Mouse (Mus musculus) testis, adult 2 months (tissue): ENCODE measurements around the gene Zfp985. TPM values are rescaled to one million over a fixed set of nuclear protein-coding genes. Genes with fewer than 3 reads are reported as not detected.
"Not testable (repeated sequence)": the region's sequence is repeated elsewhere in the genome, so short reads cannot be mapped to it uniquely, and the experiment has no call there.

Source experiments
- H3K27ac ChIP-seq: fragments of 200-500 bp; 2 replicates; pipeline ENCODE4 v1.5.1; 2012; ENCODE audit warnings: low read depth, low read length; ENCODE audit not compliant: control insufficient read depth, insufficient read depth
- H3K27me3 ChIP-seq: fragments of 200-500 bp; 2 replicates; pipeline ENCODE4 v1.6.1; 2012; ENCODE audit warnings: mild to moderate bottlenecking, low read length, moderate library complexity; ENCODE audit not compliant: control insufficient read depth, insufficient read depth
- H3K36me3 ChIP-seq: fragments of 200-500 bp; 2 replicates; pipeline ENCODE4 v1.6.1; 2012; ENCODE audit warnings: mild to moderate bottlenecking, low read length; ENCODE audit not compliant: control insufficient read depth, insufficient read depth
- H3K4me1 ChIP-seq: fragments of 200-500 bp; 2 replicates; pipeline ENCODE4 v1.6.1; 2012; ENCODE audit warnings: low read length; ENCODE audit not compliant: control insufficient read depth, insufficient read depth
- H3K4me3 ChIP-seq: fragments of 200-500 bp; 2 replicates; pipeline ENCODE4 v1.5.1; 2012; ENCODE audit warnings: low read depth, mild to moderate bottlenecking, low read length, moderate library complexity, mixed read lengths; ENCODE audit not compliant: control insufficient read depth
- CTCF ChIP-seq: fragments of 200-500 bp; IDR thresholded peaks from 2 replicates; pipeline ENCODE4 v1.5.1; 2012; ENCODE audit warnings: low read depth, mild to moderate bottlenecking, inconsistent platforms, low read length, moderate library complexity; ENCODE audit not compliant: control insufficient read depth, insufficient read depth, insufficient replicate concordance
- POLR2A ChIP-seq: fragments of 200-500 bp; IDR thresholded peaks from 2 replicates; pipeline ENCODE4 v1.6.1; 2012; ENCODE audit warnings: low read depth, mild to moderate bottlenecking, inconsistent platforms, low read length, moderate library complexity; ENCODE audit not compliant: control insufficient read depth
- polyA plus RNA-seq: library from polyadenylated mRNA; depleted of rRNA; stranded (reverse); fragments of >200 nt; gene quantifications from 2 replicates; pipeline ENCODE4 v1.2.3, GENCODE M21; 2012

Zfp985 gene
- polyA plus RNA-seq, 1 experiment, result not detected

DNA sequence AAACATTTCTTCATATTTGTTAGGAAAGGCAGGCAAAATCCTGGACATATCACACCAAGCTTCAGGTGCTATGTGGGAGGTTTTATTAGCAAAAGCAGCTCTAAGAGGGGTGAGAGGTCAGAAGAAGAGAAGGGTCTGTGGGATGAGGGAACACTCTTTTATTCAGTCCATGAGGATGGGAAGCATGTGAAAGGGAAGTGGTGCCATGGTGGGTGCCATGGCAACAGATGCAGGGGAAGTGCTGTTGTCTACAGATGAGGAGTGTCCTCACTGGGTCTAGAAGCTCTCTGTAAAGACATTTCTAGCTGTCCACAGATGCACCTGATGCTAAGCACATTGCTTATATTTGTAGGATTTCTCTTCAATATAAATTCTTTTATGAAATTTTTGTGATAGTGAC, 12.0 kb upstream of the Zfp985 start:
- TF ChIP-seq CTCF, result no peak
- TF ChIP-seq POLR2A, result no peak
- no peaks in the 10 kb centered on the region for H3K27me3 ChIP-seq
- H3K36me3 ChIP-seq, result no peaks in the 10 kb centered on the region
- H3K4me1 ChIP-seq, result no peaks in the 10 kb centered on the region
- H3K27ac ChIP-seq, result no peak overlapping the region
- no peak overlapping the region for H3K4me3 ChIP-seq

DNA sequence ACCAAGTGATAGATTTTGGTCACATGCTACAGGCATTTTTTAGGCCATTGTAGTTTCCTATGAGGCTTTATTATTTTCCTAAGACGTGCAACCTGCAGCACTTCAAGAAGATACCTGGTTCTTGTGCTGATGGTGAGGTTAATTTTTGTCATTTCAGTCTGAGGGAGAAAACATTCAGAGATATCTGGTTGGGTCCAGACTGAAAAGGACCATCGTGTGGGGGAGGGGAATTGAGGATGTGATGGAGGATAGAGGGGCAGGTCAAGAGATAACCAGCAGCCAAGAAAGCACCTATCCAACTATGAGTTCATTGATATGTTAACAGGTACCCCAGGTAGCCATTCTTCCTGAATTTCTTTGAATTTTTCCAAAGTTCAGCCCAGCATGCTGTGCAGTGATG, 1.3 kb downstream of the Zfp985 start:
- not testable (repeated sequence) for H3K27ac ChIP-seq, H3K4me1 ChIP-seq, H3K36me3 ChIP-seq, H3K4me3 ChIP-seq, H3K27me3 ChIP-seq

DNA sequence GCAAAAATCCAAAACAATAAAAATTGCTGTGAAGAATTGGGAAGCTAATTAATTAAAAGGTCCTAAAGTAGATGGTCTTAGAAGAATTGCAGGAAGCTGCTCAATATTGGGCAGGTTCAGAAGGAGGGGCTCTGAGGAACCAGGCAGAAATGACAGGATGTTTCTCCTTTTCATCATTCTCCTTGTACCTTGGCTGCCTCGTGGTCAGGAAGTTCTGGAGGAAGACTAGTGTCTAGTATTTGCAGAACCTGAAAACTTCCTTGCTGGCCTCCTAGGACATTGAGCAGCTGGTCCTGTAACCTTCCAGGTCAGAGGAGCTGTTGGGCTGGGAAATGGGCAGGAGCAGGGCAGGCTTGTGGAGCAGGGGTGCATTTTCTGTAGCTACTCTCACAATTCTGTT, 3.8 kb downstream of the Zfp985 start:
- H3K27ac ChIP-seq, H3K4me1 ChIP-seq, H3K4me3 ChIP-seq, H3K36me3 ChIP-seq, H3K27me3 ChIP-seq: not testable (repeated sequence)

DNA sequence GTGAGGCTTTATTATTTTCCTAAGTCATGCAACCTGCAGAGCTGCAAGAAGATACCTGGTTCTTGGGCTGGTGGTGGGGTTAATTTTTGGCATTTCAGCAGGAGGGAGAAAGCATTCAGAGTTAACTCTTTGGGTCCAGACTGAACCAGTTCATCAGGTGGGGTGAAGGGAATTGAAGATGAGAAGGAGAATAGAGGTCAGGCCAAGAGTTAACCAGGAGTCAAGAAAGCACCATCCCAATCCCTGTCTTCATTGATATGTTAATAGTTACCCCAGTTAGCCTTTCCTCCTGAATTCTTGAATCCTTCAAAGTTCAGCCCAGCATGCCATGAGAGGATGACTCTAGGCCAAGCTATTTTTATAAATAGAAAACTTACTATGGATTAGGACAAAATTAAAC, 4.9 kb downstream of the Zfp985 start:
- H3K27me3 ChIP-seq, H3K27ac ChIP-seq, H3K36me3 ChIP-seq, H3K4me3 ChIP-seq, H3K4me1 ChIP-seq: not testable (repeated sequence)

DNA sequence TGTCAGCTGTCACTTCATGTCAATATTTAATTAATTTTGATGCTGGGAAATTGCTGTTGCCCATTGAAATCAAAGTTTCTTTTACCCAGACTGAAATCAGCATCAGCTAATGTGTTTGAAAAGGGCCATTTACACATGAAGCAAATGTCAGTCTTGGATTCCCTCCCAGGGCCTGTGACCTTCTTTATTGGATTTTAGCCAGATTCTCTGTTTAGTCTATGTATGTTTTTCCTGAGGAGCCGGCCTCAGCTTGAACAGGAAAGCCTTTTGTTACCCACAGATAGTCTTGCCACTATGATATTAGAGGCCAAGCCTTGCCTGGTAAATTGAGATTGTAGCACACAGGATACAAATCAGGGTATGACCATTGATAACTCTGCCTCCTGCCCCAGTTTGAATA, 6.0 kb downstream of the Zfp985 start:
- H3K27ac ChIP-seq, H3K27me3 ChIP-seq, H3K4me1 ChIP-seq, H3K4me3 ChIP-seq, H3K36me3 ChIP-seq: not testable (repeated sequence)

DNA sequence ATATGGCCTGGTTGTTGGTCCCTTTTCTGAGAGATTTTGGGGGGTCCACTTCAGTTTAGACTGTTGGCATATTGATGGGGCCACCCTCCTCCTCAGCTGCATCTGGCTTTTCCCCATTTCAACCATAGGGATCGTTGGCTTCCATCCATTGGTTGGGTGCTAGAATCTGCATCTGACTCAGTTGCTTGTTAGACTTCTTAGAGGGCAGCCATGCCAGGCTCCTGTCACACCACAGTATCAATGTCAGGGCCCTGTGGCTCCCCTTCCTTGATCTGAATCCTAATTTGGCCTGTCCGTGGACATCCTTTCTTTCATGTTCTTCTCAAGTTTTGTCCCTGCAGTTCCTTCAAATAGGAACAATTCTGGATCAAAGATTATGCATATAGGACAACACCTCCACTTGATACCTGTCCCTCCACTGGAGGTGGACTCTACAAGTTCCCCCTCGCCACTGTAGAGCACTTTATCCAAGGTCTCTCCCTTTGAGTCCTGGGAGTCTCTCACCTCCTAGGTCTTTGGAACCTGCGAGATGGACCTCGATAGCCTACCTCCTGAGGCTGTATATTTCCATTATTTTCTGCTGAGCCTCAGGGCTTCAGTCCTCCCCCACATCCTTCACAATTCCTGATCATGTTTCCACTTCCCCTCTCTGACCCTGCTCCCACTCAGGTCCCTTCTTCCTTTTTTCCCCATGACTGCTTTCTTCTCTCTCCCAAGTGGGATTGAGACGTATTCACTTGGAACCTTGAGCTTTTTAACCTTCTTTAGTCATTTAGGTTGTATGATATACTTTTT, 12.5 kb downstream of the Zfp985 start:
- no peaks in the 10 kb centered on the region for H3K4me1 ChIP-seq
- no peak overlapping the region for H3K27ac ChIP-seq
- H3K36me3 ChIP-seq, result no peaks in the 10 kb centered on the region
- TF ChIP-seq POLR2A, result no peak
- TF ChIP-seq CTCF, result no peak
- H3K4me3 ChIP-seq, result no peak overlapping the region
- H3K27me3 ChIP-seq, result no peaks in the 10 kb centered on the region

DNA sequence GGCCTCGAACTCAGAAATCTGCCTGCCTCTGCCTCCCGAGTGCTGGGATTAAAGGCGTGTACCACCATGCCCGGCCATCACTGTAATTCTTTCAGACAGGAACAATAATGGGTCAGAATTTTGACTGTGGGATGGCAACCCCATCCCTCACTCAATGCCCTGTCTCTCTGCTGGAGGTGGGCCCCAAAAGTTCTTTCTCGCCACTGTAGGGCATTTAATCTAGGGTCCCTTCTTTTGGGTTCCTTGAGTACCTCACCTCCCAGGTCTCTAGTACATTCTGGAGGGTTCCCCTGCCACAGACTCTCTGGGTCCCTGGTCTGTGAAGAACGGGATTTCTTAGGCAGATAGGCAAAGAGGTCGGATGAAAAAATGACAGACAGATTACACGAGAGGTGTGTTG, 18.1 kb downstream of the Zfp985 start:
- not testable (repeated sequence) for H3K4me1 ChIP-seq, H3K4me3 ChIP-seq, H3K27me3 ChIP-seq, H3K27ac ChIP-seq, H3K36me3 ChIP-seq

DNA sequence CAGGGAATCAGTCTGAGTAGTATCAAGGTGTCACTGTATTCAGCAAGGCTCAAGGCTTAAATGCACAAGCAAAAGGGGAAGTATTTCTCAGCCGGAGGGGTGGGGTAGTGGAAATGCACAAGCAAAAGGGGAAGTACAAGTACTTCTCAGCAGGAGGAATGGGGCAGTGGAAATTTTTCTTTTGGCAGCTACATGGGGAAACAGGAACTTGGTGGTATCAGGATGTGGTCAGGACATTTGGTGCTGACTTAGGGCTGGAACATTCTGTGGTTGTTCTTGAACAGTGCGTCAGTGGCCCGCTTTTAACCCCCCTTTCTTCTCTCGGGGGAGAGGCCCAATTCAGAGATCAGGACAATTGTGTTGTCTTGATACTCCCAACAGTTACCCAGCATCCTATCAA, 26.3 kb downstream of the Zfp985 start:
- H3K4me1 ChIP-seq, H3K27me3 ChIP-seq, H3K4me3 ChIP-seq, H3K36me3 ChIP-seq, H3K27ac ChIP-seq: not testable (repeated sequence)
